Mouse (Mus musculus) liver, embryonic 14.5 days (tissue): ENCODE results near the gene Dnajb4. TPM values are rescaled to one million over a fixed set of nuclear protein-coding genes. Genes with fewer than 3 reads are reported as not detected.

Experiments
- ATAC-seq: fragments of 200-750 bp; cut with Nextera tagmentation; 2 replicates; pipeline ENCODE4 v1.8.0; 2017; ENCODE audit warnings: moderate number of reproducible peaks, mild to moderate bottlenecking, moderate library complexity; ENCODE audit not compliant: insufficient read depth
- DNase-seq, 3 experiments: peaks; one replicate each; pipeline ENCODE4 v3.0.0-alpha.2; 2012 to 2013; ENCODE audit warnings: low read depth in 3 of 3, low spot score in 3 of 3
- H3K27ac ChIP-seq: fragments of 300-500 bp; sonication (generic); 2 replicates; pipeline ENCODE4 v1.5.1; 2014; ENCODE audit warnings: moderate library complexity, mild to moderate bottlenecking, control low read depth, inconsistent platforms
- H3K27me3 ChIP-seq: fragments of 300-500 bp; sonication (generic); 2 replicates; pipeline ENCODE4 v1.6.1; 2014; ENCODE audit warnings: mild to moderate bottlenecking, low read length, moderate library complexity; ENCODE audit not compliant: control insufficient read depth, insufficient read depth
- H3K36me3 ChIP-seq: fragments of 300-500 bp; sonication (generic); replicated peaks from 2 replicates; pipeline ENCODE4 v1.6.1; 2014; ENCODE audit warnings: low read depth; ENCODE audit not compliant: control insufficient read depth, insufficient read depth
- H3K4me1 ChIP-seq, 2 experiments: fragments of 200-500 bp in 1 of 2; fragments of 300-500 bp in 1 of 2; sonication (generic) in 1 of 2; replicated peaks; 2 replicates each; pipeline ENCODE4 v1.6.1; 2012 to 2014; ENCODE audit warnings: antibody characterized with exemption in 1 of 2, inconsistent platforms in 1 of 2, low read length in 1 of 2; ENCODE audit not compliant: control insufficient read depth in 2 of 2, insufficient read depth in 2 of 2
- H3K4me2 ChIP-seq: fragments of 300-500 bp; sonication (generic); 2 replicates; pipeline ENCODE4 v1.6.1; 2014; ENCODE audit warnings: low read depth, mild to moderate bottlenecking, control low read depth, moderate library complexity
- H3K4me3 ChIP-seq, 2 experiments: fragments of 200-500 bp in 1 of 2; fragments of 300-500 bp in 1 of 2; sonication (generic) in 1 of 2; 2 replicates each; pipeline ENCODE4 v1.5.1; 2012 to 2014; ENCODE audit warnings: low read depth in 2 of 2, low read length in 2 of 2, mild to moderate bottlenecking in 2 of 2, control low read depth in 1 of 2, inconsistent platforms in 1 of 2, moderate library complexity in 1 of 2; ENCODE audit not compliant: insufficient read depth in 1 of 2
- H3K9ac ChIP-seq: fragments of 300-500 bp; sonication (generic); replicated peaks from 2 replicates; pipeline ENCODE4 v1.6.1; 2014; ENCODE audit warnings: mild to moderate bottlenecking, control low read depth, moderate library complexity
- H3K9me3 ChIP-seq: fragments of 300-500 bp; sonication (generic); 2 replicates; pipeline ENCODE4 v1.6.1; 2016; ENCODE audit warnings: low read length, mixed read lengths; ENCODE audit not compliant: control insufficient read depth
- CTCF ChIP-seq: IDR thresholded peaks from 2 replicates; pipeline ENCODE4 v1.5.1; 2016; ENCODE audit warnings: antibody characterized with exemption, low read depth, control low read depth
- EP300 ChIP-seq: IDR thresholded peaks from 2 replicates; pipeline ENCODE4 v1.6.1; 2016; ENCODE audit warnings: antibody characterized with exemption, low read depth
- WGBS: fragments of 180-500 bp; shearing (Covaris S2); extraction: QIAGEN DNeasy Blood & Tissue Kit; methylation state at CpG from one replicate; pipeline ENCODE4 v1.1.7; 2014; ENCODE audit not compliant: insufficient replicate concordance; 5-methylcytosine and 5-hydroxymethylcytosine counted together
- polyA plus RNA-seq, 2 experiments: library from polyadenylated mRNA; depleted of rRNA in 1 of 2; stranded (reverse) in 1 of 2; unstranded in 1 of 2; fragments of >200 nt; fragmentation: Nextera tagmentation in 1 of 2; extraction: Ambion mirVana in 1 of 2; gene quantifications; 2 replicates each; pipeline versions ENCODE4 v1.2.1 to v1.2.3; 2012 to 2014

Dnajb4 gene
- polyA plus RNA-seq, 2 experiments: 18.3 to 29.9 TPM

- H3K9ac ChIP-seq: no peak overlapping the region
- H3K36me3 ChIP-seq: no peaks in the 10 kb centered on the region
- H3K9me3 ChIP-seq: no peaks in the 10 kb centered on the region
- no peaks in the 10 kb centered on the region for H3K4me1 ChIP-seq
- ATAC-seq (no peak), DNase-seq (no peak)
- H3K27me3 ChIP-seq: no peaks in the 10 kb centered on the region
- WGBS: 68% methylated on average over 5 of the region's 5 CpGs
- H3K4me3 ChIP-seq: no peak overlapping the region
- peak; percentile 16; the same call in 1 of the 2 replicates for TF ChIP-seq CTCF
- no peak for TF ChIP-seq EP300
- H3K4me2 ChIP-seq: no peak overlapping the region
- H3K27ac ChIP-seq: no peak overlapping the region
Observed at GRCm38 (mm10) chr3:152245273-152245910, 35.3 kb upstream of the Dnajb4 start.

DNA sequence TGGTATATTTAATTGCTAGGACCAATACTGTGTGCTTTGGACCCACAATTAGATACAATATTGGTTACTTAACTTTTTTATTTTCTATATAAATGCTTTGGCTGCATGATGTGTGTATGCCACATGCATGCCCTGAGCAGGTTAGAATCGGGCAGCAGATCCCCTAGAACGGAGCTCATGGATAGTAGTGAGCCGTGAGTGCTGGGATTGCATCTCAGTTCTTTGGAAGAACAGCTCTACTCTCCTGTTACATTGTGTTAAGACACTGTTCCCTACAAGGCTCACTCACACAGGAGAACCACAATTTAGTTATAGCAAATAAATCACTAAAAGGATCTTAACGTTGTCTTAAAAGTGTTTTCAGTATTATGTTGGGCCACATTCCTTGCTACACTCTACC, 33.2 kb upstream of the Dnajb4 start:
- ATAC-seq (no peak), DNase-seq (no peak)
- no peak for TF ChIP-seq CTCF
- TF ChIP-seq EP300: no peak
- WGBS: 66% methylated on average over 4 of the region's 4 CpGs
- no peaks in the 10 kb centered on the region for H3K9me3 ChIP-seq
- H3K27me3 ChIP-seq: no peaks in the 10 kb centered on the region
- peaks cover 5% of the 10 kb centered on the region for H3K36me3 ChIP-seq
- no peaks in the 10 kb centered on the region for H3K4me1 ChIP-seq
- H3K4me3 ChIP-seq: no peak overlapping the region
- H3K4me2 ChIP-seq: no peak overlapping the region
- H3K27ac ChIP-seq: no peak overlapping the region
- H3K9ac ChIP-seq: no peak overlapping the region

DNA sequence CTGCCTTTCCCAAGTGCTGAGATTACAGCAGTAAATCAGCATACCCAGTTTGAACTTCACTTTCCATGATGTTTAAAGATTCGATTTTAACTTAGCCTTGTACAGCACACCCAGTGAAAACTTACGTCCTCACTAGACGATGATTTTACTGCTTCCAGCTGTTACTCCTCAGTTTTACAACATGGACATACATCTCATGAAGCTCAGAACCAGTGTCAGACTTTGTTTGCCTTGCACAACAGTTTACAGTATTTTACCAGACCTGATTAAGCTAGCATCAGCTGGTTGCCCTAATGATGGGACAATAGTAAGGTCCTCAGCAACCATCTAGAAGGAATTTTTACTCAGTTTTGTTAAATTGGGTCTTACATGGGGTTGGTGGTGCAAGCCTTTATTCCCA, 31.0 kb upstream of the Dnajb4 start:
- TF ChIP-seq CTCF: no peak
- TF ChIP-seq EP300: no peak
- no peak for DNase-seq
- WGBS: 73% methylated on average over 3 of the region's 3 CpGs

DNA sequence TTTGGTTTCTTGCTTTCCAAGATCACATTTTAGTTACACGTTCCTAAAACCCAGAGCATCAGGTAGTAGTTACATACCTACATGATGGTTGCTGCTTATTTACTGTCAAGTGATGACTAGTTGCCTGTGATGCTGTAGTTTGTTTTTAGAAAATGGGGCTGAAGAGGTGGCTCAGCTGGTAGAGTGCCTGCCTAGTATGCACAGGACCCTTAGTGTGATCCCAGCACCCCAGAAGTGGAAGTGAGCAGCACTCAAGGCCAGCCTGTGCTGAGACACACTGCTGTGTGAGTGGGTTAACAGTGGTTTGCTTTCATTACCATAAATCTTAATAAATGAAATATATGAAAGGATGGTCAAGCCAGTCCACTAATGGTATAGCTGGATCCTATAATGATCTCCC, 29.5 kb upstream of the Dnajb4 start:
- no peak for ATAC-seq
- Histone ChIP-seq H3K4me1 (no peaks in the 10 kb centered on the region), H3K27ac (no peak overlapping the region), H3K4me2 (no peak overlapping the region), H3K9ac (no peak overlapping the region), H3K27me3 (no peaks in the 10 kb centered on the region), H3K9me3 (no peaks in the 10 kb centered on the region), H3K36me3 (peaks cover 25% of the 10 kb centered on the region), H3K4me3 (no peak overlapping the region)
- no peak for DNase-seq
- no peak for TF ChIP-seq CTCF
- no peak for TF ChIP-seq EP300
- WGBS: 88% methylated on average over 1 of the region's 1 CpGs

More for the DNA sequence above, 31.0 kb upstream of the Dnajb4 start:
- H3K27me3 ChIP-seq: no peaks in the 10 kb centered on the region
- H3K4me3 ChIP-seq: no peak overlapping the region
- no peak overlapping the region for H3K9ac ChIP-seq
- ATAC-seq: no peak
- H3K4me2 ChIP-seq: no peak overlapping the region
- no peaks in the 10 kb centered on the region for H3K9me3 ChIP-seq
- peaks cover 15% of the 10 kb centered on the region for H3K36me3 ChIP-seq
- H3K4me1 ChIP-seq: no peaks in the 10 kb centered on the region
- H3K27ac ChIP-seq: no peak overlapping the region

GRCm38 (mm10) chr3:152238836-152239235, 28.7 kb upstream of the Dnajb4 start:
- TF ChIP-seq CTCF (no peak; the same call in 1 of the 2 replicates), EP300 (no peak)
- H3K36me3 ChIP-seq: peaks cover 28% of the 10 kb centered on the region
- WGBS: 35% methylated on average over 2 of the region's 2 CpGs
- no peak overlapping the region for H3K27ac ChIP-seq
- no peak overlapping the region for H3K4me3 ChIP-seq
- no peaks in the 10 kb centered on the region for H3K4me1 ChIP-seq
- no peak overlapping the region for H3K9ac ChIP-seq
- no peaks in the 10 kb centered on the region for H3K9me3 ChIP-seq
- no peaks in the 10 kb centered on the region for H3K27me3 ChIP-seq
- no peak overlapping the region for H3K4me2 ChIP-seq
- DNase-seq (peak; percentile 43 to 54 (median 44)), ATAC-seq (peak; percentile 71)
